Mouse (Mus musculus) stomach, embryonic 14.5 days (tissue): ENCODE results near the gene Zc3h10. TPM values are rescaled to one million over a fixed set of nuclear protein-coding genes. Genes with fewer than 3 reads are reported as not detected.

ENCODE experiments used
- microRNA-seq: library from miRNA; unstranded; fragments of <30 nt; microRNA quantifications from one replicate; pipeline ENCODE4, GENCODE M21; 2016
- polyA plus RNA-seq: library from polyadenylated mRNA; unstranded; fragments of >200 nt; fragmentation: Nextera tagmentation; extraction: Ambion mirVana; gene quantifications from 2 replicates; pipeline ENCODE4 v1.2.1, GENCODE M21; 2014

The Zc3h10 gene
- polyA plus RNA-seq, 1 experiment from 2014 or later: 8.8 TPM

Small RNAs within 50 kb of the gene (microRNA-seq; reads per million reads assigned to microRNA genes)
- gene Gm47275: not detected
- not detected for gene Mir6916
- gene Mir6917: 0.78 reads per million

Other genes with a start within 250 kb of the Zc3h10 start
- 0.36 and 0.43 TPM in 2 replicates for gene Il23a, start 249.0 kb downstream of the Zc3h10 start, polyA plus RNA-seq
- gene Pan2, start 244.4 kb downstream of the Zc3h10 start, polyA plus RNA-seq: 32.9 and 34.8 TPM in 2 replicates
- gene Cnpy2, start 225.3 kb downstream of the Zc3h10 start, polyA plus RNA-seq: 328 and 342 TPM in 2 replicates
- gene Cs, start 210.0 kb downstream of the Zc3h10 start, polyA plus RNA-seq: 211 and 214 TPM in 2 replicates
- 12.9 and 13.0 TPM in 2 replicates for gene Coq10a, start 178.8 kb downstream of the Zc3h10 start, polyA plus RNA-seq
- gene Ankrd52, start 170.7 kb downstream of the Zc3h10 start, polyA plus RNA-seq: 16.7 and 17.8 TPM in 2 replicates
- gene Slc39a5, start 146.5 kb downstream of the Zc3h10 start, polyA plus RNA-seq: 3.4 and 3.7 TPM in 2 replicates
- 76.6 and 86.7 TPM in 2 replicates for gene Nabp2, start 136.3 kb downstream of the Zc3h10 start, polyA plus RNA-seq
- gene Rnf41, start 136.1 kb downstream of the Zc3h10 start, polyA plus RNA-seq: 31.9 and 34.6 TPM in 2 replicates
- gene Smarcc2, start 88.5 kb downstream of the Zc3h10 start, polyA plus RNA-seq: 109 and 110 TPM in 2 replicates
- gene Myl6, start 53.6 kb downstream of the Zc3h10 start, polyA plus RNA-seq: 1,824 and 1,933 TPM in 2 replicates
- gene Myl6b, start 49.1 kb downstream of the Zc3h10 start, polyA plus RNA-seq: 3.2 and 3.4 TPM in 2 replicates
- 25.8 and 28.9 TPM in 2 replicates for gene Esyt1, start 21.9 kb downstream of the Zc3h10 start, polyA plus RNA-seq
- gene Rpl41, start 1.5 kb upstream of the Zc3h10 start, polyA plus RNA-seq: 4,724 and 5,059 TPM in 2 replicates
- 210 and 218 TPM in 2 replicates for gene Pa2g4, start 18.2 kb upstream of the Zc3h10 start, polyA plus RNA-seq
- 27.1 TPM in 2 replicates for gene Erbb3, start 41.9 kb upstream of the Zc3h10 start, polyA plus RNA-seq
- 1,148 and 1,216 TPM in 2 replicates for gene Rps26, start 79.0 kb upstream of the Zc3h10 start, polyA plus RNA-seq
- 3.5 and 4.9 TPM in 2 replicates for gene Ikzf4, start 98.2 kb upstream of the Zc3h10 start, polyA plus RNA-seq
- gene Suox, start 126.3 kb upstream of the Zc3h10 start, polyA plus RNA-seq: 14.6 and 16.3 TPM in 2 replicates
- 65.9 and 70.7 TPM in 2 replicates for gene Rab5b, start 148.5 kb upstream of the Zc3h10 start, polyA plus RNA-seq
- gene Pmel, start 156.4 kb upstream of the Zc3h10 start, polyA plus RNA-seq: 1.7 and 2.3 TPM in 2 replicates
- 90.3 and 92.1 TPM in 2 replicates for gene Cdk2, start 157.3 kb upstream of the Zc3h10 start, polyA plus RNA-seq
- 17.5 and 17.9 TPM in 2 replicates for gene Dgka, start 197.1 kb upstream of the Zc3h10 start, polyA plus RNA-seq
- gene Pym1, start 200.1 kb upstream of the Zc3h10 start, polyA plus RNA-seq: 37.2 and 38.7 TPM in 2 replicates
- gene Mmp19, start 243.1 kb upstream of the Zc3h10 start, polyA plus RNA-seq: 0.78 and 1.2 TPM in 2 replicates